Comparison of ENCODE assay signal across 18 mouse cellular contexts in the genomic region with DNA sequence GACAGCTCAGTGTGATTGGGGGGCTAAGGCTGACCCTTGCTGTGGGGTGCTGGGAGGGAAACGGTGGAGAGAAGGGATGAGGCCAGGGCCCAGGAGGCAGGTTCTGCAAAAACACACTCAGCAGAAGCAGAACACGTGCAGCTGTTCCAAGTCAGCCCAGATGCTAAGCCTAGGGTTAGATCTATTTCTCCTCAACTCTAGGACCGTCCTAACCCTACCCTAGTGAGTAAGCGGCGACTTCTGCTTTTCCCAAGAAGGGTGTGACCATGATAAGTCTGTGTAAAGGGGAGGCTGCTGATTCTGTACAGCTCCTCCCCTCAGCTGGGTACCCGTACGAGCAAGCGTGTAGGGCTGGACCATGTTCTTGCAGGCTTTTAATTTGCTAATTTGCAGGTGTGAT. TPM values are rescaled to one million over a fixed set of nuclear protein-coding genes. Genes with fewer than 3 reads are reported as not detected.
DNase-seq lines count a peak whose midpoint lies in the region; ATAC-seq and TF ChIP-seq lines count a peak whose summit lies in the region.
"Had no signal": no experiment of that assay in that cellular context is flagged by ENCODE, and none has a peak within 500 bp of the region (broad histone marks: within the 10 kb centered on the region; RNA-seq: fewer than 3 reads in every experiment).

No protein-coding gene starts in this region.

- DNase-seq in hindbrain, postnatal 0 days (ENCODE audit: low spot score), result no peak
- DNase-seq in midbrain, postnatal 0 days (ENCODE audit: low spot score), result no peak
- DNase-seq in thymus, postnatal 25 days, result no peak
- no peak for DNase-seq in adipocyte (ENCODE audit: low spot score)
- DNase-seq: adrenal gland, adult 8-10 months; cerebellum, postnatal 36 days; gastrocnemius, postnatal 36 days; heart, postnatal 36 days; right cerebral cortex, postnatal 4 days; thymus, adult 18-20 months had no signal

- no peak overlapping the region for H3K4me3 ChIP-seq in hindbrain, embryonic 13.5 days
- H3K4me3 ChIP-seq in hindbrain, postnatal 0 days (ENCODE audit: low read length), result no peak overlapping the region
- H3K4me3 ChIP-seq in midbrain, embryonic 15.5 days, result no peak overlapping the region
- no peak overlapping the region for H3K4me3 ChIP-seq in midbrain, postnatal 0 days (ENCODE audit: low read depth, low read length)
- no peak overlapping the region for H3K4me3 ChIP-seq in forebrain, embryonic 13.5 days
- H3K4me3 ChIP-seq: embryonic facial prominence, embryonic 12.5 days; limb, embryonic 12.5 days; midbrain, embryonic 12.5 days had no signal

- WGBS in hindbrain, embryonic 13.5 days, result 77% methylated on average over 8 of the region's 8 CpGs
- WGBS in hindbrain, postnatal 0 days, result 74% methylated on average over 8 of the region's 8 CpGs
- WGBS in midbrain, embryonic 15.5 days, result 71% methylated on average over 8 of the region's 8 CpGs
- WGBS in midbrain, postnatal 0 days, result 77% methylated on average over 8 of the region's 8 CpGs
- WGBS in forebrain, embryonic 13.5 days, result 76% methylated on average over 8 of the region's 8 CpGs

- no peaks in the 10 kb centered on the region for H3K9me3 ChIP-seq in hindbrain, embryonic 13.5 days
- H3K9me3 ChIP-seq in hindbrain, postnatal 0 days (ENCODE audit: low read length), result no peaks in the 10 kb centered on the region
- H3K9me3 ChIP-seq in midbrain, embryonic 15.5 days, result no peaks in the 10 kb centered on the region
- H3K9me3 ChIP-seq in midbrain, postnatal 0 days (ENCODE audit: low read length), result no peaks in the 10 kb centered on the region
- H3K9me3 ChIP-seq in forebrain, embryonic 13.5 days (replicated peaks), result no peaks in the 10 kb centered on the region; the same call in 1 of the 2 replicates
- H3K9me3 ChIP-seq: embryonic facial prominence, embryonic 12.5 days; midbrain, embryonic 12.5 days had no signal

- no peak for TF ChIP-seq CTCF in hindbrain, postnatal 0 days (IDR thresholded peaks at IDR 0.05; ENCODE audit: low read depth)
- TF ChIP-seq CTCF in midbrain, postnatal 0 days (IDR thresholded peaks at IDR 0.05), result no peak

- peaks cover 36% of the 10 kb centered on the region for H3K4me1 ChIP-seq in hindbrain, embryonic 13.5 days (replicated peaks)
- H3K4me1 ChIP-seq in hindbrain, postnatal 0 days (ENCODE audit: insufficient read depth, low read length), result 0 out of 2 replicates have a peak, but pooled peaks cover 4% of the 10 kb centered on the region
- H3K4me1 ChIP-seq in midbrain, embryonic 15.5 days, result peaks cover 38% of the 10 kb centered on the region
- no peaks in the 10 kb centered on the region for H3K4me1 ChIP-seq in midbrain, postnatal 0 days (ENCODE audit: insufficient read depth, low read length)
- peaks cover 39% of the 10 kb centered on the region for H3K4me1 ChIP-seq in forebrain, embryonic 13.5 days

- no peak overlapping the region for H3K4me2 ChIP-seq in hindbrain, embryonic 13.5 days
- H3K4me2 ChIP-seq in hindbrain, postnatal 0 days (ENCODE audit: low read depth, low read length), result no peak overlapping the region
- no peak overlapping the region for H3K4me2 ChIP-seq in midbrain, embryonic 15.5 days
- no peak overlapping the region for H3K4me2 ChIP-seq in midbrain, postnatal 0 days (ENCODE audit: low read depth, low read length, poor library complexity, severe bottlenecking)
- H3K4me2 ChIP-seq in forebrain, embryonic 13.5 days, result no peak overlapping the region
- H3K4me2 ChIP-seq: embryonic facial prominence, embryonic 12.5 days; heart, embryonic 11.5 days; limb, embryonic 12.5 days; midbrain, embryonic 12.5 days had no signal

- H3K36me3 ChIP-seq in hindbrain, embryonic 13.5 days, result no peaks in the 10 kb centered on the region
- H3K36me3 ChIP-seq in hindbrain, postnatal 0 days (ENCODE audit: insufficient read depth, low read length), result no peaks in the 10 kb centered on the region
- H3K36me3 ChIP-seq in midbrain, embryonic 15.5 days (replicated peaks), result no peaks in the 10 kb centered on the region
- no peaks in the 10 kb centered on the region for H3K36me3 ChIP-seq in midbrain, postnatal 0 days (ENCODE audit: insufficient read depth, low read length)
- H3K36me3 ChIP-seq in forebrain, embryonic 13.5 days (ENCODE audit: poor library complexity, severe bottlenecking), result no peaks in the 10 kb centered on the region
- H3K36me3 ChIP-seq: embryonic facial prominence, embryonic 12.5 days; limb, embryonic 12.5 days; midbrain, embryonic 12.5 days had no signal

- H3K9ac ChIP-seq in hindbrain, embryonic 13.5 days, result peak overlapping the region; percentile 19; the same call in 1 of the 2 replicates
- H3K9ac ChIP-seq in hindbrain, postnatal 0 days (replicated peaks; ENCODE audit: low read length), result no peak overlapping the region
- H3K9ac ChIP-seq in midbrain, embryonic 15.5 days, result no peak overlapping the region
- H3K9ac ChIP-seq in midbrain, postnatal 0 days (replicated peaks; ENCODE audit: low read length, poor library complexity, severe bottlenecking), result no peak overlapping the region
- no peak overlapping the region for H3K9ac ChIP-seq in forebrain, embryonic 13.5 days
- H3K9ac ChIP-seq: embryonic facial prominence, embryonic 12.5 days; limb, embryonic 12.5 days; midbrain, embryonic 12.5 days had no signal

- H3K27me3 ChIP-seq in hindbrain, embryonic 13.5 days, result peaks cover 19% of the 10 kb centered on the region; the same call in 1 of the 2 replicates
- H3K27me3 ChIP-seq in hindbrain, postnatal 0 days (ENCODE audit: insufficient read depth, low read length), result no peaks in the 10 kb centered on the region
- peaks cover 4% of the 10 kb centered on the region; the same call in 1 of the 2 replicates for H3K27me3 ChIP-seq in midbrain, embryonic 15.5 days (replicated peaks)
- H3K27me3 ChIP-seq in midbrain, postnatal 0 days (ENCODE audit: insufficient read depth, low read length), result no peaks in the 10 kb centered on the region
- peaks cover 65% of the 10 kb centered on the region for H3K27me3 ChIP-seq in forebrain, embryonic 13.5 days

- peak overlapping the region; percentile 83 for H3K27ac ChIP-seq in hindbrain, embryonic 13.5 days
- H3K27ac ChIP-seq in hindbrain, postnatal 0 days, result no peak overlapping the region
- peak overlapping the region; percentile 71; the same call in 1 of the 2 replicates for H3K27ac ChIP-seq in midbrain, embryonic 15.5 days
- H3K27ac ChIP-seq in midbrain, postnatal 0 days (ENCODE audit: low read depth, low read length), result no peak overlapping the region
- H3K27ac ChIP-seq in forebrain, embryonic 13.5 days, result no peak overlapping the region
- H3K27ac ChIP-seq: embryonic facial prominence, embryonic 12.5 days; limb, embryonic 12.5 days had no signal

- no peak for ATAC-seq in hindbrain, embryonic 13.5 days (ENCODE audit: low FRiP score)
- no peak for ATAC-seq in hindbrain, postnatal 0 days
- no peak for ATAC-seq in midbrain, embryonic 15.5 days (replicated peaks)
- ATAC-seq in midbrain, postnatal 0 days (ENCODE audit: low FRiP score), result no peak
- peak; percentile 76 for ATAC-seq in megakaryocyte, adult 5-6 weeks (ENCODE audit: poor library complexity, severe bottlenecking)
- ATAC-seq in forebrain, embryonic 13.5 days, result no peak

RNA-seq across cellular contexts. Expression of a gene that starts 43.9 kb away (rescaled TPM):
- polyA plus RNA-seq in hindbrain, embryonic 13.5 days (2015; fragmentation: Nextera tagmentation; extraction: Ambion mirVana), result 18.2 and 18.6 TPM in 2 replicates
- 64.3 and 111 TPM in 2 replicates for total RNA-seq in hindbrain, postnatal 0 days (2014; rRNA removed)
- polyA plus RNA-seq in hindbrain, postnatal 0 days (2015; fragmentation: Nextera tagmentation; extraction: Ambion mirVana), result 12.8 and 14.5 TPM in 2 replicates
- polyA plus RNA-seq in midbrain, embryonic 15.5 days (2015; fragmentation: Nextera tagmentation; extraction: Ambion mirVana), result 22.7 and 22.8 TPM in 2 replicates
- total RNA-seq in midbrain, postnatal 0 days (2014; rRNA removed), result 66.3 and 84.2 TPM in 2 replicates
- 13.7 and 15.0 TPM in 2 replicates for polyA plus RNA-seq in midbrain, postnatal 0 days (2015; fragmentation: Nextera tagmentation; extraction: Ambion mirVana)
- 6.1 and 7.1 TPM in 2 replicates for total RNA-seq in megakaryocyte, adult 5-6 weeks (2015)
- 8.4 and 9.3 TPM in 2 replicates for total RNA-seq in megakaryocyte, adult 5-6 weeks (2017)
- polyA plus RNA-seq in forebrain, embryonic 13.5 days (2015; fragmentation: Nextera tagmentation; extraction: Ambion mirVana), result 16.6 and 18.7 TPM in 2 replicates

RNA-seq across cellular contexts. Expression of a gene that starts 43.9 kb away (rescaled TPM):
- 14.1 and 15.9 TPM in 2 replicates for polyA plus RNA-seq in hindbrain, embryonic 13.5 days (2015; fragmentation: Nextera tagmentation; extraction: Ambion mirVana)
- total RNA-seq in hindbrain, postnatal 0 days (2014; rRNA removed), result 17.4 and 18.6 TPM in 2 replicates
- 10.2 and 11.0 TPM in 2 replicates for polyA plus RNA-seq in hindbrain, postnatal 0 days (2015; fragmentation: Nextera tagmentation; extraction: Ambion mirVana)
- 14.9 TPM in 2 replicates for polyA plus RNA-seq in midbrain, embryonic 15.5 days (2015; fragmentation: Nextera tagmentation; extraction: Ambion mirVana)
- 18.2 and 18.5 TPM in 2 replicates for total RNA-seq in midbrain, postnatal 0 days (2014; rRNA removed)
- 8.3 and 10.3 TPM in 2 replicates for polyA plus RNA-seq in midbrain, postnatal 0 days (2015; fragmentation: Nextera tagmentation; extraction: Ambion mirVana)
- total RNA-seq in megakaryocyte, adult 5-6 weeks (2015), result 6.0 and 9.6 TPM in 2 replicates
- 9.4 and 9.9 TPM in 2 replicates for total RNA-seq in megakaryocyte, adult 5-6 weeks (2017)
- polyA plus RNA-seq in forebrain, embryonic 13.5 days (2015; fragmentation: Nextera tagmentation; extraction: Ambion mirVana), result 15.1 and 15.4 TPM in 2 replicates

Comparison
In these comparisons a context has a peak if more than half of its experiments do, and no peak if none do; other contexts are left out.
1. H3K27ac ChIP-seq: peak in hindbrain, embryonic 13.5 days (single experiment) and midbrain, embryonic 15.5 days (single experiment); none in hindbrain, postnatal 0 days (single experiment), midbrain, postnatal 0 days (single experiment) and forebrain, embryonic 13.5 days (single experiment).